ENCODE assay signal across 8 mouse cellular contexts in genomic region chr7:142967414-142967883, GRCm38 (mm10). TPM values are rescaled to one million over a fixed set of nuclear protein-coding genes. Genes with fewer than 3 reads are reported as not detected.
DNase-seq lines count a peak whose midpoint lies in the region; ATAC-seq and TF ChIP-seq lines count a peak whose summit lies in the region.

No protein-coding gene starts in this region.

- under 1% methylated on average over 36 of the region's 36 CpGs for WGBS in heart, embryonic 13.5 days
- under 1% methylated on average over 36 of the region's 36 CpGs for WGBS in midbrain, embryonic 10.5 days

- TF ChIP-seq POLR2A in brain, embryonic 14.5 days (IDR thresholded peaks at IDR 0.05; ENCODE audit: borderline replicate concordance, extremely low read depth, insufficient read depth, insufficient read length, poor library complexity, severe bottlenecking) = no peak

- peaks cover 100% of the 10 kb centered on the region for H3K27me3 ChIP-seq in heart, embryonic 13.5 days (replicated peaks)
- H3K27me3 ChIP-seq in midbrain, embryonic 10.5 days (ENCODE audit: low read depth, poor library complexity, severe bottlenecking) = peaks cover 97% of the 10 kb centered on the region

- H3K9ac ChIP-seq in heart, embryonic 13.5 days = peak overlapping the region; percentile 70

- ATAC-seq in heart, embryonic 13.5 days (ENCODE audit: extremely low read depth, insufficient number of reproducible peaks, low FRiP score, low TSS enrichment) = no peak

- peak overlapping the region; percentile 56 for H3K4me3 ChIP-seq in heart, embryonic 13.5 days
- H3K4me3 ChIP-seq in midbrain, embryonic 10.5 days = peak overlapping the region; percentile 59

- peak; percentile 10 to 18 for DNase-seq in left cerebral cortex, adult 18-20 months (ENCODE audit: low spot score in 2 of 2)
- no peak for DNase-seq in left cerebral cortex, adult 8-10 months (ENCODE audit: low spot score in 2 of 2)
- DNase-seq in brain, embryonic 14.5 days (ENCODE audit: low read depth) = peak; percentile 17
- DNase-seq in kidney, postnatal 4 days = peak; percentile 47 to 62
- DNase-seq in midbrain, embryonic 10.5 days (ENCODE audit: low spot score) = peak; percentile 46
- peak; percentile 60 to 68 for DNase-seq in urinary bladder, postnatal 4 days (ENCODE audit: low spot score in 2 of 2)
- no peak for DNase-seq in cerebellum, adult 18-20 months

- peak overlapping the region; percentile 91 for H3K4me2 ChIP-seq in heart, embryonic 13.5 days

- no peaks in the 10 kb centered on the region for H3K36me3 ChIP-seq in heart, embryonic 13.5 days
- no peaks in the 10 kb centered on the region for H3K36me3 ChIP-seq in midbrain, embryonic 10.5 days

- H3K4me1 ChIP-seq in heart, embryonic 13.5 days = peaks cover 25% of the 10 kb centered on the region
- peaks cover 41% of the 10 kb centered on the region for H3K4me1 ChIP-seq in midbrain, embryonic 10.5 days

- no peak for TF ChIP-seq CTCF in brain, embryonic 14.5 days (IDR thresholded peaks at IDR 0.05; ENCODE audit: borderline replicate concordance, extremely low read depth, insufficient read depth, insufficient read length)

- no peaks in the 10 kb centered on the region for H3K9me3 ChIP-seq in heart, embryonic 13.5 days
- no peaks in the 10 kb centered on the region for H3K9me3 ChIP-seq in midbrain, embryonic 10.5 days (replicated peaks)

- H3K27ac ChIP-seq in heart, embryonic 13.5 days (replicated peaks) = no peak overlapping the region
- H3K27ac ChIP-seq in midbrain, embryonic 10.5 days (replicated peaks) = no peak overlapping the region; the same call in 1 of the 2 replicates

RNA-seq across cellular contexts. Expression of gene Ascl2, which starts 1.6 kb away (rescaled TPM):
- not detected for total RNA-seq in left cerebral cortex, adult 18-20 months (2021)
- under 1 TPM in 3 of 4 experiments, not detected in 1; 0.21 to 0.53 (median 0.46) TPM for total RNA-seq in left cerebral cortex, adult 8-10 months (2022)
- polyA plus RNA-seq in brain, embryonic 14.5 days (2012; rRNA removed) = 0.72 and 0.98 TPM in 2 replicates
- 0.33 and 0.52 TPM in 2 replicates for polyA plus RNA-seq in heart, embryonic 13.5 days (2015; fragmentation: Nextera tagmentation; extraction: Ambion mirVana)
- 0.70 and 1.3 TPM in 2 replicates for polyA plus RNA-seq in midbrain, embryonic 10.5 days (2016; fragmentation: Nextera tagmentation; extraction: Ambion mirVana)

RNA-seq across cellular contexts. Expression of gene Th, which starts 36.5 kb away (rescaled TPM):
- 1 to 10 TPM in 1 of 2 experiments, under 1 TPM in 1; 0.89 to 1.1 TPM for total RNA-seq in left cerebral cortex, adult 18-20 months (2021)
- 1 to 10 TPM; 2.4 to 4.9 (median 2.6) TPM for total RNA-seq in left cerebral cortex, adult 8-10 months (2022)
- 14.8 and 17.9 TPM in 2 replicates for polyA plus RNA-seq in brain, embryonic 14.5 days (2012; rRNA removed)
- polyA plus RNA-seq in heart, embryonic 13.5 days (2015; fragmentation: Nextera tagmentation; extraction: Ambion mirVana) = 0.36 and 0.76 TPM in 2 replicates
- 7.9 and 14.1 TPM in 2 replicates for polyA plus RNA-seq in midbrain, embryonic 10.5 days (2016; fragmentation: Nextera tagmentation; extraction: Ambion mirVana)

RNA-seq across cellular contexts. Expression of gene Tspan32, which starts 37.4 kb away (rescaled TPM):
- under 1 TPM in 1 of 2 experiments, not detected in 1; 0.44 TPM for total RNA-seq in left cerebral cortex, adult 18-20 months (2021)
- total RNA-seq in left cerebral cortex, adult 8-10 months (2022) = under 1 TPM; 0.18 to 0.44 (median 0.29) TPM
- 0.16 and 0.42 TPM in 2 replicates for polyA plus RNA-seq in brain, embryonic 14.5 days (2012; rRNA removed)
- 4.9 and 5.9 TPM in 2 replicates for polyA plus RNA-seq in heart, embryonic 13.5 days (2015; fragmentation: Nextera tagmentation; extraction: Ambion mirVana)
- polyA plus RNA-seq in midbrain, embryonic 10.5 days (2016; fragmentation: Nextera tagmentation; extraction: Ambion mirVana) = 4.7 and 6.0 TPM in 2 replicates

Comparison
In these comparisons a context has a peak if more than half of its experiments do, and no peak if none do; other contexts are left out.
1. DNase-seq: peak in left cerebral cortex, adult 18-20 months (2 of 2), brain, embryonic 14.5 days (single experiment), kidney, postnatal 4 days (2 of 2), midbrain, embryonic 10.5 days (single experiment) and urinary bladder, postnatal 4 days (2 of 2); none in left cerebral cortex, adult 8-10 months (0 of 2) and cerebellum, adult 18-20 months (0 of 2).